Mouse (Mus musculus) Muller cell, postnatal 12 days (primary cell): ENCODE measurements at regions not wholly inside any gene's neighbourhood (a gene's known extent, or its start where the extent isn't known, plus 50 kb on each side); places are given as distances from the start of the nearest gene placed in this dataset.

Source experiments
- DNase-seq: peaks from one replicate; pipeline ENCODE4 v3.0.0-alpha.2; 2015; ENCODE audit errors: inconsistent ontology term

DNA sequence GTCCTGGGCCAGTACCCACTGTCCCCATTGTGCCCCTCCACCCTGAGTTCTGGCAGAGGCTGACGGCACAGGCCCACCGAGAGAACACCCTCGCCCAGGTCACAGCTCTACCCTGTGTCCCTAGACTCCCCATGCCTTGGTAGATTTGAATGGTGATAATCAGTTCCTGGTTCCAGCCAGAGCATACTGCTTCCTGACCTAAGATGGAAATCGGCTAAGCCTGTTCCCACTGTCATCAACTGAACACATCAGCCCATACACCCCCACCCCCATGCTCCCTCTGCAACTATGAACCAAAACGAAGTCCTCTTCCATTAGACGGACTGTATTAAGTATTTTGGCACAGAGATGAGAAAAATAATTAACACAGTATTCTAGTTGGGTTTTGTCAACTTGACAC, 202.9 kb upstream of the Hs6st1 start:
- no peak for DNase-seq

DNA sequence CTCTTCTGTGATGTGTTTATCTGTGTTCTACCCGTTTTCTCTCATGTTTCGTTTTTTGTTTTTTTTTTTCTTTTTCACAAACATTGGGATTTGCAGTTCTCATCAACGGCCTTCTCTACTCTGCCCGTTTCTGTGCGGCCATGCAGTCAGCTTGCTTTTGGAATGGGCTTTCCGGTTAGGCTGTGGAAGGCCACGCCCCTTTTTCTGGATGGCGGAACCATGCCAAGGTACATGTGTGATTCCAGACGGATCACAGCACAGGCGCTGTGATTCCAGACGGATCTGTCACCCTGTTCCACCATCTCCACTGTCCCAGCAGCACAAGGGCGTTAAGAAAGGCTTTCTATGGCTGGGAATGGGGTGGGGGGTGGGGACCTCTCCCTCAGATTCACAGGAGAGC, 201.6 kb upstream of the Hs6st1 start:
- DNase-seq, result no peak

DNA sequence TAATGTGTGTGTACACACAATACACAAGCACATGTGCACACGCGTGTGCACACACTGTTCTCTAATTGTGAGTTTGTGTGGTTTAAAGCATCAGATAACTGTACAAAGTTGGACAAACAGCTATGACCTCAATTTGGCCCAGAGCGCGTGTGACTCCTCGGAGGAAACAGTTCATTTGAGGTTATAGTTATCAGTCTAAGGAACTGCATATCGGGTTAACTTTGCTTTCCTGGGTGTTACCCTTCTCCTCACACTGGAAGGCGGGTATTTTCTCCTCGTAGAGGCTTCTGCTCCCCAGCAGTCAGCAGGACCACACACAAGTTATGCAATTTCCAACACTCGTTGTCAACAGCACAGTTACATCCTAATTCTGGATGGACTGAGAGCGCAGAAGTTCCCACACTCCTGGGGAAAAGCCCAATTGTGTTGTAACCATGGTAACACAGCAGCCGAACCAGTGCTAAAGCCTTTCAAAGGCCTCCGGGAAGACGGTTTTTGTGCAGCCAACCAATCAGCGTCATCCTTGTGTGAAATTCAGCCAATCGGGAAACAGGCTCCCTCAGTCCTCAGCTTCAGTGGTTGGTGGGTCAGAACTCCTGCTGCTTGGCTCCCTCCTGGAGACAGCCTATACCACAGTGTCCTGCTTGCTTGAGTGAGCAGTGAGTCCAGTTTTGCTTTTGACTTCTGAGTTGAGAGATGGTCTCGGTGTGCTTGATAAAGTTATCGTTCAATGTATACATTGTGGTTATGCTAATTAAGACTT, 198.6 kb upstream of the Hs6st1 start:
- DNase-seq, result peak; percentile 71

DNA sequence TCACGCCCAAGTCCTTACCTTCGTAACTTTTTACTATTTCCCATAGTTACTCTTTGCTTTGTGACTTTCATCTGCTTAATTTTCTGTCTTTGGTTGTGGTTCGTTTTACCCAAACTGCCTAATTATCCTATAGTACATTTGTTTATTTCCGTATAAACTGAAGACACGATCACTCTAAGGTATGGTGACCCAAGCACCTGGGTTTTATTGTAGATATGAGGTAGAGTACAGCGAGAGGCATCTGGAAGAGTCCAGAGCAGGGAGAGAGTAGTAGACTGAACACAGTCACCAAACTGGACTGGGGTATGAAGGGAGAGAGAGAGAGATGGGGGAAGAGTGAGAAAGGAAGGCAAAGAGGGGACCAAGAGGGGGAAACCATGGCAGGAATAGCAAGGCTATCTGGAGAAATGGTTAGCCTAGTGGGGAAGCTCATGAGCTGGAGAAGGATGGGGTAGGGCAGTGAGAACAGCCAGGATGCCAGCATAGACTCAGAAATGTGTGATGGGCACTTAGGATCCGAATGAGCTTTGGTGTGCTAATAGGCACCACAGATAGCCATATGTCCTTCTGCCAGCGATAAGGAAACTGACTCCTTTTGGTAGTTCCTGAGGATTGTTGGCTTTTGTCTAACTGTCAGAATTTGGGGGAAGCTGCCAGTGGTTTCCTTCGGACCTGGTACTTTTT, 197.9 kb upstream of the Hs6st1 start:
- DNase-seq, result no peak

DNA sequence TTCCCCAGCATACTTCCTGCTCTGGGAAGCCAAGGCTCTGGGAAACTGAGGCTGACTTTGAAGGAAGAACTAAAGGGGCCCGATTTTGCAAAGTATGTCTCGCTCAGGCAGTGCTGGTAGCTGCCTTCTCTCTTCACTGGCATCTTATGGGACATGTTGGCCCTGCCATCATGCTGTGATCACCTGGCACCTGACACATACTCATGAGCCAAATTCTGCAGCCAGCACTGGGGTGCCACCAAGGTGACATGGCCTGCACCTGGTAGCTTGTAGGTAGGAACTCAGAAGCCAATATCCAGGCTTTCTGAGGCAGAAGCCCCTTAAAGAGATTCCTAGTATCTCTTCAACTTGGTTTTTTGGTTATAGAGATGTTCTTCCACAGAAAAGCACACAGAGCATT, 195.2 kb upstream of the Hs6st1 start:
- DNase-seq, result no peak

DNA sequence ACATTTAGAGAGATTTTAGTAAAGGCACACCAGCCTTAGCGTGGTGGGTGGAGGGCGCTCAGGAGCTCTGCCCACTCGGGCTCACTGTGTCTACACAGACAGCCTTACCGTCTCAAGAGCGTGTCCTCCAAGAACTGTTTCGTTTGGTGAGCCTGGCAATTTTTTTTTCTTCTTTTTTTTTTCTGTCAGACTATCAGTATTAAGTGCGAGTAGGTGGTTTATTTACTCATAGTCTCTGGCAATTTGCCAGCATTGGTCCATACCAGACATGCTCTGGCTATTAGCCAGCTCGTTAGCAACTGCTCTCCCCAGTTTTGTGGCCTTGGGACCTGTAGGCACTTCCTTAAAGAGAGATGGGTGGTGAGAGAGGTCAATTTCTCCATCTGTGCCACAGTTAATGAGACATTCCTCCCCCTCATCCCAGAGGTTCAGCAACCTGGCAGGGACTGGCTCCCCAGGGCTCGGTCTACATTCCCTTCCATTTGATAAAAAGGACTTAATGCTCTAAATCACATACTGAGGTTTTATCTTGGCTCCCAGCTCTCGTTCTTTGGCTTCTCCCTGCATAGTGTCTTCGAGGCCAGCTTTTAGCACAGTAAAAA, 192.9 kb upstream of the Hs6st1 start:
- peak; percentile 96 for DNase-seq

DNA sequence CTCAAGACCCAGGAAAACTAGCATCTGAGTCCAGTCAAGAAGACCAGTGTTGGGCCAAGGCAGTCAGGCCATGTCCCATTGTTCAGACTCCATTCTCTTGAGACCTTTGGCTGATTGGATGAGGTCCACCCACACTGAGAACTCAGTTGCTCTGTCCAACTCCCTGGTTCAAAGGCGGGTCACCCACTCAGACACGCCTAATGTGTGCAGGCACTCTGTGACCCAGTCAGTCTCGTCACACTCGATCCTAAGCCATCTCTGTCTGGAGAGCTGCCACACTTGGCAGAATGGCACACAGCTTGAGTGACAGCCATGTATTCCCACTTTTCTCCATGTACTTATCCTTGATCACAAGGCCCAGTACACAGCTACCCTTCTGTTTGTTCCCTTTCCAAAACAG, 189.8 kb upstream of the Hs6st1 start:
- DNase-seq, result peak; percentile 33

DNA sequence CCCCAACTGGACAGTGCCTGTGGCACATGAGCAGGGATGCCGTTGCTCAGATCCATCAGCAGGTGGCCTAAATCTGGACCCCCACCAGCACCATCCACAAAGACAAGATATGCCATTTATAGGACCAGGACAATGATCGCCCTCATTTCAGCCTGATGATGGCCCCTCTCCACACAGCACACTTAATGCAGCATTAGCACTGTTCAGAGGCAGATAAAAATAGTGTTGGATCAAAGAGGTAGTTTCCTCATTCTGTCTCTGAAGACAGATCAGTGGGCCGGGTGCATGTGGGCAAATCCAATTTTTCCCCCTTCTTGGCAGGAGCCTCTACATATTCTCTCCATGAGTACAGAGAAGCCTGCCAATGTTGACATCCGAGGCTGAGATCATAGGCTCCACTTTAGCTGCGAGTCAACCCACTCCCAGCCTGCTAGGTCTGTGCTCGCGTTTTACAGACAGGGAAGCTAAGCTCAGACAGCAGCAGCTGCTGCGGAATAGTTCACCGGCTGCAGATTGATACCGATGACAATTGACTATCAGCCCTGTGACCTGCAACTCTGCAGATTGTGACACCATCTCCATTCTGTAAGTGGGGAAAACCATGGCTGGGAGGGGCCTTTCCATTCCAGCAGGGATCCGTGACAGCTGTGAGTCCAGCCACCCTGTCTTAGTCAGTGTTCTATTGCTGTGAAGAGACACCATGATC, 188.7 kb upstream of the Hs6st1 start:
- DNase-seq, result peak; percentile 69

DNA sequence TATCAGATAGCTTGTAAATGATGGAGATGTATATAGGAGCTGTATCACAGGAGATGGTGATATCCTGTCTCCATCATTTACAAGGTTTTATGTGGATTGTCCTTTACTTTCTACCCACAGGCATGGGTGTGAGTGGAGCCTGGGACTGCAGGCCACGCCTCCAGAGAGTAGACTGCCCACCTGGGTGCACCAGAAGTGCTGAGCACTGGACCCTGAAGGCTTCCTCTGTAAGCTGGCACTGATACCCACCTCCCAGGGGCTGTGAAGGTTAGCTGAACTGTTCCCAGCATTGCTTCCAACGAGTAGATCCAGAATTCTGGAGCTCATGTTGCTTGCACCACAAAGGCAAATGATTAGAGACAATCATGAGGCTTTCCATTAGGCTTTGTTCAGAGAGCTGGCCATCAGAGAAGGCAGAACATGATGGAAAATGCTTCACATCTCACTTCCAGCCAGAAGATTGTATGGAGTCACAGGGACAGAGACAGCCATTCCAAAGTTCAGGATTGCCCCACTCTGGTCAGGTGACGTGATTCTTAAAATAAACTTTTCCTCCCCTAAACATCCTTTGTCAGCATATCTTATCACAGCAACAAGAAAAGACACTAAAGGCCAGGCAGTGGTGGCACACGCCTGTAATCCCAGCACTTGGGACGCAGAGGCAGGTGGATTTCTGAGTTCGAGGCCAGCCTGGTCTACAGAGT, 187.5 kb upstream of the Hs6st1 start:
- no peak for DNase-seq

DNA sequence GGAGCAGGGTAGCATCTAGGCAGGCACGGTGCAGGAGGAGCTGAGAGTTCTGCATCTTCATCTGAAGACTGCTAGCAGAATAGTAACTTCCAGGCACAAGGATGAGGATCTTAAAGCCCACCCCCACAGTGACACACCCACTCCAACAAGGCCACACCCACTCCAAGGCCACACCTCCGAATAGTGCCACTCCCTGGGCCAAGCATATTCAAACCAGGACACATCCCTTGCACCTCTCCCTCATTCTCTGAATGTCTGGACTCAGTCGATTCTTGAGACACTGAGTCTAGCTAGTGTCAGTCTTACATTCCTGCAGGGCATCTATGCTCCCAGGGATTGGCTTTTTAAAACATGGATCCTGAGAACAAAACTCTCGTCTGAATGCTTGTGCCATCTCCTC, 186.7 kb upstream of the Hs6st1 start:
- DNase-seq, result no peak

DNA sequence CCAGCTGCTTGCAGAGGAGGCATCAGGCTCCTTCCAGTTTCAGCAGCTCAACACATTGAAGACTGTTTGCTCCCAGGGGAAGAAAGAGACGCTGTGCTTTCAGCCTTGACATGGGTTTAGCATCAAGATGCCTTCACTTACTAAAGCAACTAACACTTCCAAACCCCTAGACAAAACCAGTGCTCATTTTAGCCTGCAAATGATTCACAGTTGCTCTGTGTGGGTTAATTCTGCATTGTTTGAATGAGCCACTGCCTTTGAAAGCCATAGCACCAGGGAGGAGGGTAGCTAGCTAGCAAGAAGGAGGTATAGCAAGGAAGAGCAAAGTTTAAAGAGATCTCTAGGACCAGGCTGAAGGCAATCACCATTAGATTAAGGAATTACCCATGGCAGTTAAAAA, 186.1 kb upstream of the Hs6st1 start:
- DNase-seq, result no peak

DNA sequence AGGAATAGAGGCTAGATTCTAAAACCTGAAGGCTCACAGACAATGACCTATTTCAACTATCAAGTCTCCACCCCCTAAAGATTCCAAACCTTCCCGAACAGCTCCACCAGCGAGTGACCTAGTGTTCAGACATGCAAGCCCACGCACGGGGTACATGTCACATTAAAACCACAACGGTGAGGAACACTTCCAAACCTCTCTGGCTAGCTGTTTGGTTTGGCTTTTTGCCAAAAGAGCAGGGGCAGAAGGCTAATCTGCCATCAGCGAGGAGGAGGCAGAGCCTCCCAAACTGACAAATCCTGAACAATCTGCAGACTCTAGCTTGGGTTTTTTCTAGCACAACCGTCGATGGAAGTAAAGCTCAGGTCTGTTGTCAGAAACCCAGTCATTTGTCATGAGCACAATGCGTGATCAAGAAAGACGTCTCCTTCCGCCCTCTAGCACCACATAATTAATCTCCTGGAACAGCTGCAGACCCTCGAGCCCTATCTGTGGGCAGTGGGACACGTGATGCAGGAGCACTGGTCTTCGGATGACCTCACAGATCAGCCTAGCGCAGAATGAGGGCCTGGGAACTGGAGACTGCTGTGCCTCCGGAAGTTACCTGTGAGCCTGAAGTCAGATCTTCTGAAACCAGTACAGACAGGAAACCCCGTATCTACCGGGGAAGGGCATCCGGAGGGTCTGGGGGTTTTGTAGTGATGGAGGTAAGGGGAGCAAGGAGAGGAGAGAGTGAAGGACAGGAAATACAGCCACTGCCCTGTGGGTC, 178.3 kb upstream of the Hs6st1 start:
- DNase-seq, result peak; percentile 36

DNA sequence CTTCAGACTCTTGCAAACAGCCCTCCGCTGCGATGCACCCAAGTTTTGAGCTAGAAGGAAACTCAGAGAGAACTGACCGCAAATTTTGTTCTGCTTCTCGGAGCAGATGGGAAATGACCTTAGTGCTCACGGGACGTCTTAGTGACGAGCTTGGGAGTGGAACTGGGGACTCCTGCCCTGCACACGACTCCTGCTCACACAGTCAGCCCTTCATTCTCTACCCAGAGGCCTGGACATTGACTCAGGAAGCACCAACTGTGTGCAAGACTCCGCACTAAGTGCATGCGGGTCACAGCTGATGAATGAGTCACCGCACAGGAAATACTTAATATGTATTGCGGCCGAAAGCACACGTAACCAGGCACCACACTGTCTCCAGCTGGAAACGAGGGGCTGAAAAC, 177.7 kb upstream of the Hs6st1 start:
- no peak for DNase-seq

DNA sequence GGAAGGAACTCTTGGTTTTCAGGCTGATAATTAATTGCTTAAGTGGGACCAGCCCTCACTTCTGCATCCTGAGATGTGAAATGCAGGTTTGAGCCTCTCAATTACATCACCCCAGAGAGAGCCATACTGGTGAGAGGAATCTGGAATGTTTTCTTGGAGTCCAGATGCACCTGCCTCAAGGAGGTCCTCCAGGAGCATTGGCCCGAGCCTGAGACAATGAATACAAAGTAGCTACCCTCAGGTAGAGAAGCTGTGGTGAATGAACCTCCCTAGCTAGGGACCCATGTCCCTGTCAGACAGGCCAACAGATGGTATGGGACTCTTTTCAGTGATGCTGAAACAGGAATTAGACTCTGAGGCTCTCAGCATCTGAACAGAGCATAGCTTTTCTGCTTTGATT, 168.7 kb upstream of the Hs6st1 start:
- DNase-seq, result no peak

DNA sequence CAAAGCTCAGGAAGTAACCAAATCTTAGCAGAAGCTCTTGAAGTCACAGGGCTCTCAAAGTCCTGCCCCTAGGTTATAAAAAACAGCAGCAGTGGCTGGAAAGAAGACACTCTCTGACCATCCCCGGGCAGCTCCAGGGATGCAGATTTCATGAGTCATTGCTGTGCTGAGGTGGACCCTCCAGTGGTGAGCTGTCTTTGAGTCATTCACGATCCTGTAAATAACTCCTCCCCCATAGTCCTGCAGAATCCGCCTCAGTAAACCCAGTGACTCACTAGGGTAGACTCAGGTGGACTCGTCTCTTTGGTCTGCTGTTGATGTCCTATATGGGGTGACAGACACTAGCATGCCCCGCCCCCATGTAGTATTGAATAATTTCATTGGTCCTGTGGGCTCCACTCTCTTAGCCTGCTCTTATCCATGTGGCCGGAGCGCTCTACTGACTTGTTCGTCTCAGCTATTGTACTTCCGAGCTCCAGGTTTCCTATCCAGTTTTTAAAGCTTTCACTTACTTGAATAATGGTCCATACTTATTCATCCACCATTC, 164.1 kb upstream of the Hs6st1 start:
- DNase-seq, result peak; percentile 37

DNA sequence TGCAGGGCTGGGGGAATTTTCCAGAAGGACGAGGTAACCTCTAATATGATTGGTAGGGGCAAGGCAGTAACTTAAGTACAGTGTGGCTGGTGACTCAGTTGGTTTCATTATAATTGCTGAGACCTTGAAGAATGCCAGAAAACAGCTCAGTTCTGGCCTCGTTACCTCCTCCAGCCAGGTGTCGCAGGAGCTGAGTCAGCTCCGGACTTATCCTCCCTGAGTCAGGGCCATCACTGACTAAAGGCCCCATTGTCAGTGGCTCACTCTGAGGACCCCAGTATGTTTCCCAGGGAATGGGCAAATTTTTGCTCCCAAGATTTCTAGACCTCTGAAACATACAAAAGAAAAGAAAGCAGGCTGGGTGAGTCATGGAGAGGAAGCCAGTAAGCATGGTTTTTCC, 154.6 kb upstream of the Hs6st1 start:
- peak; percentile 71 for DNase-seq

DNA sequence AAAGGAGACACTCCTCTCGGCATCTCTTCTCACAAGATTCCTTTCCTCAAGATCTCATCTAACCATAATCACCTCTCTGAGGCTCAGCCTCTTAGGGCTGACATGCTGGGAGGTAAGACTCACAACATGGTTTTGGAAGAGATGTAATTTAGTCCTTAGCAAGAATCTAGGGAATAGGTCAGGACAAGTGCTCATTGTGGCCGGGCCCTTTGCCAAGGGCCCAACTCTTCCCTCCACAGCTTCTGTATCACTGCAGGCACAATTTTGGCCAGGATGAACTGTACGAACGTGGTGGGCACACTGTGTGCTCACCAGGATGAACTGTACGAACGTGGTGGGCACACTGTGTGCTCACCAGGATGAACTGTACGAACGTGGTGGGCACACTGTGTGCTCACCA, 154.0 kb upstream of the Hs6st1 start:
- DNase-seq, result peak; percentile 36

DNA sequence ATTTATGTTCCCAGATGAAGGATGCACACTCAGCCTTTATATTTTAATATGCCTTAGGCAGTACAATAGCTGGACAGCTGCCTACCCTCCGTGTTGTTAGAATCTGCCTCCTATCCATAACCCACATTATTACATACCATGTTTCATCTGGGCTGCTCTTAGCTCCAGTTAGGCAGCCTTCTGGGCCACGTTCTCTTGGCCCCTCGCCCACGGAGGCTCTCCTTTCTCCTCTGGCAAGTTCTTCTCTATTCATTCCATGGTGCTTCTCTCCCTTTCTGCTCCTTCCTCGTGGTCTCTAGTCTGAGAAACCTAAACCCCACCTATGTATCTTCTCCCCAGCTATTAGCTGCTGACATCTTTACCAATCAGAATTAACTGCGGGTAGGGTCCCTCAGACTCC, 152.7 kb upstream of the Hs6st1 start:
- DNase-seq, result no peak

DNA sequence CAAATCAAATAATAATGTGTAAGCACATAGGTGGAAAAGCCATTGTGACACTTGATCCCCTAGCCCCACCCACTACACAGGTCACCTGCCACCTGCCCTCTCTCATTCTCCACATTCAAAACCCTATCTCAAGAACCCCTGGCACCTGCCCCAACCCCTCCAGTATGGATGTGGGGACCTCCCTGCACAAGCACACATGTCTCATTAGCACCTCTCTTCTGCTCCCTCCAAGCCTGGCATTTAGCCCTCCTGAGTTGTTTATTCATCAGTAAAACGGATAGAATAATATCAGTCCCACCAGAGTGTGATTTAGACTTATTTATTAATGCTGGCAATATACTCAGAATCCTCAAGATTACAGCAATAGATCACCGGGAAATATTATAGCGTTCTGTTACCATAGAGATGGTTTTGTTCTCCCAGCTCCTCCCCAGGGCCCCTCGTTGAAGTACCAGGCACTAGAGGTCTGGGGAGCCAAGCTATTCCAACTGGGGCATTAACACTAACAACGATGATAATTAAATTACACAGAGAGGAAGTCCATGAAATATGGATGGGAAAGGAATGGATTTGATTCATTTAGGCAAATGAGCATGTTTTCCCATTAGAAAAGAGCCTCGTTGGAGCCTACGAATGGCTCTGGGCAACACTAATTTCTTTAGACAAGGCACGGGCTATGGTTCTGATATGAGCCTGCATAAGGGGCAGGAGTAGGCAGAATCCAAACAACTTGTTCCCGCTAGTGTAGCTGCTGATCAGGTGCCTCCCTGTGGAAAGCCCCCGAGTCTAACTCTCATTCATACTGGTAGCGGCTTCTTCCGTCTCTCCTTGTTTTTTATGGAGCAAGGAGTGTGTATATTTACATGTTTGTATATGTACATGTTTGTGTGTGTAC, 148.1 kb upstream of the Hs6st1 start:
- DNase-seq, result no peak

DNA sequence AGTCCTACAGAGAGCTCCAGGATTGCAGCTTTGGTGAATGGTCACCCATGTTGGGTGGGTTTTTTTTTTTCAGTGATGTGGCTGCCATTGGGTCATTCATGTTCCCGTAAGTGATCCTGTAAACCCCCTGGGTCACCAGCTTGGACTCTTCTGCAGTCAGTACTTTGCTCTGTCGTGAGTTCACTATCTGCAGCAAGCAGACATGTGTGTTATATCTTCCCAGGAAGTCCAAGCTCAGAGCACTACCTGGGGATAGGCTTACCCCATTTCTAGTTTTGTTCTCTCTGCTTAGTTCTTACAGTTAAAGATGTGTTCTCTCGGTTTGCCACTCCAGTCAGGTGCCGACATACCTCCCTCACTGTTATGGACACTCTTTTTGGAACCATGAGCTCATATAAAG, 143.4 kb upstream of the Hs6st1 start:
- no peak for DNase-seq
